Mouse (Mus musculus) embryonic facial prominence, embryonic 12.5 days (tissue): ENCODE results near the gene Mgrn1. TPM values are rescaled to one million over a fixed set of nuclear protein-coding genes. Genes with fewer than 3 reads are reported as not detected.

ENCODE experiments used
- ATAC-seq: fragments of 200-750 bp; cut with Nextera tagmentation; 2 replicates; pipeline ENCODE4 v1.8.0; 2017; ENCODE audit not compliant: insufficient number of reproducible peaks, insufficient read depth, low FRiP score, low TSS enrichment
- H3K27ac ChIP-seq: fragments of 300-500 bp; sonication (generic); 2 replicates; pipeline ENCODE4 v1.5.1; 2016; ENCODE audit warnings: mild to moderate bottlenecking
- H3K27me3 ChIP-seq: fragments of 300-500 bp; sonication (generic); 2 replicates; pipeline ENCODE4 v1.6.1; 2016; ENCODE audit warnings: mild to moderate bottlenecking, moderate library complexity
- H3K36me3 ChIP-seq: fragments of 300-500 bp; sonication (generic); 2 replicates; pipeline ENCODE4 v1.6.1; 2016; ENCODE audit warnings: mild to moderate bottlenecking
- H3K4me1 ChIP-seq: fragments of 300-500 bp; sonication (generic); 2 replicates; pipeline ENCODE4 v1.6.1; 2016
- H3K4me2 ChIP-seq: fragments of 300-500 bp; sonication (generic); replicated peaks from 2 replicates; pipeline ENCODE4 v1.6.1; 2016; ENCODE audit warnings: mild to moderate bottlenecking, moderate library complexity
- H3K4me3 ChIP-seq: fragments of 300-500 bp; sonication (generic); 2 replicates; pipeline ENCODE4 v1.5.1; 2016; ENCODE audit warnings: mild to moderate bottlenecking
- H3K9ac ChIP-seq: fragments of 300-500 bp; sonication (generic); 2 replicates; pipeline ENCODE4 v1.6.1; 2016; ENCODE audit warnings: mild to moderate bottlenecking, moderate library complexity
- H3K9me3 ChIP-seq: fragments of 300-500 bp; sonication (generic); 2 replicates; pipeline ENCODE4 v1.6.1; 2016; ENCODE audit warnings: mild to moderate bottlenecking, moderate library complexity
- WGBS: fragments of 180-500 bp; shearing (Covaris S2); methylation state at CpG from one replicate; pipeline ENCODE4 v1.1.7; 2016; 5-methylcytosine and 5-hydroxymethylcytosine counted together
- polyA plus RNA-seq: library from polyadenylated mRNA; unstranded; fragments of >200 nt; fragmentation: Nextera tagmentation; extraction: Ambion mirVana; gene quantifications from 2 replicates; pipeline ENCODE4 v1.2.1, GENCODE M21; 2016

Gene Mgrn1
- polyA plus RNA-seq, 1 experiment from 2014 or later = 91.9 TPM

DNA sequence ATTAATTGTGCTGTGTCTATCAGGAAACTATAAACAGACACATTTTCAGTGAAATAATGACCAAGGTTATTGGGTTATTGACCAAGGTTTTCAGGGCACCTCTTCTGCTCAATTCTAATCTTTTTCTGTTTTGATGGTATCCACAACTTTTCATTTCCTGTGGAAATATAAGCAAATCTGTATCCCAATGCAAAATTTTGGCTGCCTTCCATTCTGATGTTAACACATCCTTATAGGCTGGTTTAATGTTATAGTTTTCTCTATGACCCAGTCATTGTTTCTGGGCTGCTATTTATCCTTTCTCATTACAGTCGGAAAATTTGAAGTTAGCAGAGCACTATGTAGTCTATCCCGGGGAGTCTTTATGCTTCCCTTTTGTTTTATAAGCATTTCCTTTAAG is 13.7 kb downstream of the Mgrn1 start:
- Histone ChIP-seq H3K27ac (no peak overlapping the region), H3K27me3 (no peaks in the 10 kb centered on the region), H3K9ac (no peak overlapping the region), H3K9me3 (no peaks in the 10 kb centered on the region), H3K4me2 (no peak overlapping the region), H3K36me3 (no peaks in the 10 kb centered on the region), H3K4me1 (0 out of 2 replicates have a peak, but pooled peaks cover 3% of the 10 kb centered on the region), H3K4me3 (no peak overlapping the region)
- 93% methylated on average over 2 of the region's 2 CpGs for WGBS
- no peak for ATAC-seq

DNA sequence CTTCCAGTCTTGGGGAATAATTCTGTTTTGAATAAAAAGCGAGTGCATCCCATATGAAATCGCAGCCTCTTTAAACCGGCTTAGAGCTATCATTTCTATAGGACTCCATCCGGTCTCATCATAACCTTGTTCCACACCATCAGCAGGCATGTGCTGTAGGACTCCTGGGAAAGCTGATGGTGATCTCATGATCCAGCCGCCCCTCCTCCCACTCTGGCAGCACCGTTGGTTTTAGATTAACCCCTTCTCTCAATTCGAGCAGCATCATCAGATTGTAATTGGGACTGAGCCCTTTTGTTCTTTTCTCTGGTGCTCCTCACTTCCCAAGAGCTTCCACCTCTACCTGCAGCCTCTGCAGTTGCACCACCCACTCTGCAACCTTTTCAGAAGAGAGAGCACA is 15.1 kb downstream of the Mgrn1 start:
- no peaks in the 10 kb centered on the region for H3K9me3 ChIP-seq
- no peak overlapping the region for H3K27ac ChIP-seq
- 56% methylated on average over 7 of the region's 7 CpGs for WGBS
- H3K4me2 ChIP-seq = no peak overlapping the region
- no peaks in the 10 kb centered on the region for H3K36me3 ChIP-seq
- ATAC-seq = no peak
- no peak overlapping the region for H3K4me3 ChIP-seq
- H3K4me1 ChIP-seq = peaks cover 14% of the 10 kb centered on the region
- no peaks in the 10 kb centered on the region for H3K27me3 ChIP-seq
- no peak overlapping the region for H3K9ac ChIP-seq

DNA sequence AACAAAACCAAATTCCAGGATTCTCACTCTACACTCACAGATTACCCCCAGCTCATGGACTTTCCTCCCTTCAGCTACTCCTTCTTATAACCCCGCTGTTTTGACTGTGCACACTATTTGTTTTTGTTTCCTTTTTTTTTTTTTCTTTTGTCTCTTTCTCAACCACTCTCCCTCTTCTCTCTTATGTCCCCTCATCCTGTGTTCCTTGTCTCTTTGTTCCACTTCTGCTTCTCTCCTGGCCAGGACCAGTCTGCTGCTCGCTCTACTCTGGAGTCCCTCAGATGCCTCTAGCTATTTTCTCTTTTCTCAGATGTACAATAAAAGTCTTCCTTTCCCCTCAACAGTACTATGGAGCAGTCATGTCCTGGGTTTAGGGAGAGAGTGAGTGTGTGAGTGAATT is 16.3 kb downstream of the Mgrn1 start:
- no peak overlapping the region for H3K4me2 ChIP-seq
- no peaks in the 10 kb centered on the region for H3K27me3 ChIP-seq
- H3K27ac ChIP-seq = no peak overlapping the region
- no peaks in the 10 kb centered on the region for H3K9me3 ChIP-seq
- no peak overlapping the region for H3K4me3 ChIP-seq
- peaks cover 14% of the 10 kb centered on the region for H3K4me1 ChIP-seq
- no peaks in the 10 kb centered on the region for H3K36me3 ChIP-seq
- no peak for ATAC-seq
- 83% methylated on average over 2 of the region's 2 CpGs for WGBS
- H3K9ac ChIP-seq = no peak overlapping the region

DNA sequence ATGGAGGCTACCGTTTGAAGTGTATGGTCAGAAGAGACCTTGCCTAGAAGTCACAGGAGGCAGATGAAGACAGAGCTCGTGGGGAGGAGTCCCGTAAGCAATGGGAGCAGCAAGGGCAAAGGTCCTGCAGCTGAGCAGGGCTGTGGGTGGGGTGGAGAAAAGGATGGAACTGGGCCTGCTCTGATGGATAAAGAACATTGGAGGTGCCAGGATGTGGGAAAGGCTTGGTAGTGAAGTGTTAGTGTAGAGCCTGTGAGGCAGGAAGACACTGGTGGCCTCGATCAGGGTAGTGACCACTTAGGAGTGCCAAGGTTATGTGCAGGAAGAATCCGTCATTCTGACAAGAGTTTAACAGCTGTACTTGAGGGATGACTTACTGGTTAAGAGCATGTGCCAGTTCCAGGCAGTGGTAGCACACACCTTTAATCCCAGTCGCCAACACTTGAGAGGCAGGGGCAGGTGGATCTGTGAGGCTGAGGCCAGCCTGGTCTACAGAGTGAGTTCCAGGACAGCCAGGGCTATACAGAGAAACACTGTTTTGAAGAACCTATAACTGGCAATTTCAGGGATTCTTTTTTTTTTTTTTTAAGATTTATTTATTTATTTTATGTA is 17.5 kb downstream of the Mgrn1 start:
- H3K27me3 ChIP-seq = no peaks in the 10 kb centered on the region
- H3K4me3 ChIP-seq = no peak overlapping the region
- no peaks in the 10 kb centered on the region for H3K36me3 ChIP-seq
- no peak overlapping the region for H3K27ac ChIP-seq
- WGBS = 81% methylated on average over 6 of the region's 6 CpGs
- ATAC-seq = no peak
- H3K4me2 ChIP-seq = no peak overlapping the region
- H3K4me1 ChIP-seq = peaks cover 14% of the 10 kb centered on the region
- H3K9ac ChIP-seq = no peak overlapping the region
- H3K9me3 ChIP-seq = no peaks in the 10 kb centered on the region

DNA sequence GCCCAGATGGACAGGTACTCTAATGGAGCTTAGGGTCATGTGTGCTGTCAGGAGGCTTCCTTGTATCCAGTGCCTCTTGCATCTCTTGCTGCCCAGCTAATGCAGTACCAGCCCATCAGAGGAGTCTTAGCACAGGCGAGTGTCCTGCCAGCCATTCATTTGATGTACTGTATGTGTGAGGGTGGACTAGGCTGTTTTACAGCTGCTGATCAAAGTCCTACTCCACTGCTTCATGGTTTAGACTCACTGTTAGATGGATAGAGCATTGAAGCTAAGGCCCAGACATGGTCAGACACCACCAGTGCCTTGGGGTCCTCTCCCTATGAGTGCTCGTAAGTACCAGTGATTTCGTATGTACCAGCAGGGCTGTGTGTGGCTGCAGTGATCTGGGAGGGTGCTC is 18.8 kb downstream of the Mgrn1 start:
- H3K4me1 ChIP-seq = peaks cover 14% of the 10 kb centered on the region
- no peak overlapping the region for H3K4me3 ChIP-seq
- H3K9me3 ChIP-seq = no peaks in the 10 kb centered on the region
- no peak overlapping the region for H3K27ac ChIP-seq
- 87% methylated on average over 3 of the region's 3 CpGs for WGBS
- H3K36me3 ChIP-seq = peaks cover 12% of the 10 kb centered on the region
- no peak overlapping the region for H3K9ac ChIP-seq
- no peaks in the 10 kb centered on the region for H3K27me3 ChIP-seq
- no peak overlapping the region for H3K4me2 ChIP-seq
- ATAC-seq = no peak

DNA sequence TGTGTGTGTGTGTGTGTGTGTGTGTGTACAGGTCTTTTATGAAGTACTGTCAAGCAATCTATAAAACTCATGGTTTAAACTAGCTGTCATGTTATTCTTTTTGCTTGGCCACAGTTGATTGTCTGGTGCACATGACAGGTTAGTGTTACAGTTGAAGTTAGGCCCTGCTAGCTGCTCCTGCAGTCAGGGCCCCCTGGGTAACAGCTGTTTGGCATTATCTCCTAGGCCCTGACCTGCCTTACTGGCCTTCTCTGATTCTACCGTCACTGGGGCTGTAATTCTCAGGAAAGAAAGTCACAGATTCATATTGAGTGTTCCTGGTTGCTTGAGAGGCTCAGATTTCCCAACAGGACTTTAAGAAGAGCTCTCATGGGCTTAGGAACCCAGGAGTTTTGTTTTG is 19.5 kb downstream of the Mgrn1 start:
- Histone ChIP-seq H3K4me3 (no peak overlapping the region), H3K9ac (no peak overlapping the region), H3K36me3 (peaks cover 17% of the 10 kb centered on the region), H3K4me2 (no peak overlapping the region), H3K9me3 (no peaks in the 10 kb centered on the region), H3K4me1 (peaks cover 14% of the 10 kb centered on the region), H3K27me3 (no peaks in the 10 kb centered on the region), H3K27ac (0 out of 2 replicates have a peak overlapping the region, but pooled peaks have one; percentile 60)
- no peak for ATAC-seq
- WGBS = 16% methylated on average over 1 of the region's 1 CpGs

DNA sequence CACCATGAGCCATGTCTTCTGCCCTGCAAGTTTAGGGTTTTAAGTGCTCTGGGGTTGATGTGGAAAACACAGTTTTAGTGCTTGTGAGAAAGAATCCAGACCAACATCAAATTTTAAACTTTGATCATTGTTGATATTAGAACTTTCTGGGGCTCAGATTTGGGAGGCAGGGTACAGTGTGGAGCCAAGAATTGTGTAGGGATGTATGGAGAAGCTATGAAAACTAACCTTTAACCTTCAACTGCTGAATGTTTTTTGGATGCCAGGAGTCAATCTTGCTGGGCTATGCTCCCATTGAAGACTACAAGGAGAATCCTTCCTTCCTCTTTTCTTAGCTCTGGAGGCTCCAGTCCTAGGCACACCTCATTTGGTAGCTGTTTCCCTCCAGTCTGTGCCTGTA is 20.5 kb downstream of the Mgrn1 start:
- Histone ChIP-seq H3K4me2 (no peak overlapping the region), H3K9ac (no peak overlapping the region), H3K4me3 (no peak overlapping the region), H3K27me3 (no peaks in the 10 kb centered on the region), H3K36me3 (peaks cover 26% of the 10 kb centered on the region), H3K9me3 (no peaks in the 10 kb centered on the region), H3K27ac (no peak overlapping the region), H3K4me1 (peaks cover 14% of the 10 kb centered on the region)
- ATAC-seq = no peak

DNA sequence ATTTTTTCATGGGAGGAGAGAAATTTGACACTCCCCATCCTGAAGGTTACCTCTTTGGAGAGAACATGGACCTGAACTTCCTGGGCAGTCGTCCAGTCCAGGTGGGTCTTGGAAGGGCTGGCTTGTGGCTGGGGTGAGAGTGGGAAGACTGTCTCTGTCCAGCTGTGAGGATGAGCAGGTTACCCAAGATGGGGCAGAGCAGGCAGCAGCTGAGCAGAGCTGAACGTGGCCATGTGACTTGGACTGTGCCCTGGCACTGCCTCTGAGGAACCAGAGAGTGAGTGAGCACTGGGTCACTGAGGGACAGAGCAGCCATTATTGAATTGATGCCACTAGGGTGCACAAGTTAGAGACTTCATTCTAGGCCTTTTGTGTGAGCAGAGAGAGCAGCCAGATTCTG is 21.3 kb downstream of the Mgrn1 start:
- Histone ChIP-seq H3K9me3 (no peaks in the 10 kb centered on the region), H3K27me3 (no peaks in the 10 kb centered on the region), H3K4me2 (no peak overlapping the region), H3K4me1 (peaks cover 14% of the 10 kb centered on the region), H3K4me3 (no peak overlapping the region), H3K9ac (no peak overlapping the region), H3K27ac (no peak overlapping the region), H3K36me3 (peaks cover 34% of the 10 kb centered on the region)
- WGBS = 63% methylated on average over 2 of the region's 2 CpGs
- ATAC-seq = 0 out of 2 replicates have a peak, but pooled peaks have one; percentile 47

DNA sequence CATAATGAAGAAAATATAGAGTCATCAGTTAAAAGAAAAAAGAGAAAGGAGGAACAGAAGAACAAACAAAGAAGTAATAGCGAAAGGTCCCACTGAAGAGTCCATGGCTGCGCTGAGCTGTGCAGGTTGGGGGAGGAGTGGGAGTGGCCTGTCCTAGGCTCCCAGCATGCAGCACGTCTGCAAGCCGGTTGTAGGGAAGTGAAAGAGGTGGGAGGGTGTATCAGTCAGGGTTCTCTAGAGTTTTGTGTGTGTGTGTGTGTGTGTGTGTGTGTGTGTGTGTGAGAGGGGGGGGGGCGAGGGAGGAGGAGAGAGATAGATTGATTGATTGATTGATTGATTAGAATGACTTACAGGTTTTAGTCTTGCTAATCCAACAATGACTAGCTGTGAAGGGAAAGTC is 21.9 kb downstream of the Mgrn1 start:
- peaks cover 11% of the 10 kb centered on the region for H3K4me1 ChIP-seq
- no peaks in the 10 kb centered on the region for H3K9me3 ChIP-seq
- H3K27me3 ChIP-seq = no peaks in the 10 kb centered on the region
- no peak overlapping the region for H3K4me2 ChIP-seq
- ATAC-seq = no peak
- H3K9ac ChIP-seq = no peak overlapping the region
- WGBS = 45% methylated on average over 4 of the region's 5 CpGs
- no peak overlapping the region for H3K27ac ChIP-seq
- no peak overlapping the region for H3K4me3 ChIP-seq
- peaks cover 39% of the 10 kb centered on the region for H3K36me3 ChIP-seq

DNA sequence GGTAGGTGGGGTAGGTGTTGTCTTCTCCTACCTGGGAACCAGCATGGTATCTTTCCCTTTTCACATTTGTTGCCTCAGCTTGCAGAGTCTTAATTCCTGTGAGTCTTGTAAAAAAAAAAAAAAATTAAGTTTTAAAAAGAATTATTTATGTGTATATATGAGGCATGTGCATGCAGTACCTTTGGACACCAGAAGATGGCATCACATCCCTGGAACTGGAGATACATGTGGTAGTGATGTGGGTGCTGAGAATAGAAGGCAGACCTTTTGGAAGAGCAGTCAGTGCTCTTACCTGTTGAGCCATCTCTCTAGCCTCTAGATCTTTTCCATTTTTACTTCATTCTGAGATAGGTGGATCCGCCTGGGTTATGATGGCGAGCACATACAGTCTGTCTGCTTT is 23.7 kb downstream of the Mgrn1 start:
- Histone ChIP-seq H3K27me3 (no peaks in the 10 kb centered on the region), H3K27ac (no peak overlapping the region), H3K4me1 (peaks cover 14% of the 10 kb centered on the region), H3K4me3 (no peak overlapping the region), H3K9ac (no peak overlapping the region), H3K36me3 (peaks cover 50% of the 10 kb centered on the region), H3K4me2 (no peak overlapping the region), H3K9me3 (no peaks in the 10 kb centered on the region)
- 96% methylated on average over 2 of the region's 2 CpGs for WGBS
- no peak for ATAC-seq

DNA sequence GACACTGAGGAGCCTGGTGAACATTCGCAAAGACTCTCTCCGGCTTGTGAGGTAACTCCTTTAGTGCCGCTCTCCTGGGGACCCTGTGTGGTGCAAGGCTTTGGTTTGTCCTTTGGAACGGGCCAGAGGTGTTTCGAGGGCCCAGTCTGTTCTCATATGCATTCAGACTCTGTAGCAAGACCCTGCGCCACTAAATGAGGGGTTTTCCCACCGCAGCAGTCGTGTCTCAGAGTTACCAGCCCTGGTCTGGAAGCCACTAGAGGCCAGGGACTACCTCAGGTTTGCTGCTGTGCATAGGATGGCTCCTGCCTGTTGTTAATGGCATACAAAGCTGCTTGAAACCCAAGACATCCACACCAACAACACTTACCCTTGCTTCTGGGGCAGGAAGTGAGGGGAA is 24.7 kb downstream of the Mgrn1 start:
- H3K4me1 ChIP-seq = peaks cover 4% of the 10 kb centered on the region; the same call in 1 of the 2 replicates
- no peak overlapping the region for H3K4me3 ChIP-seq
- H3K4me2 ChIP-seq = no peak overlapping the region
- no peaks in the 10 kb centered on the region for H3K27me3 ChIP-seq
- no peak overlapping the region for H3K9ac ChIP-seq
- H3K9me3 ChIP-seq = no peaks in the 10 kb centered on the region
- H3K36me3 ChIP-seq = peaks cover 57% of the 10 kb centered on the region
- H3K27ac ChIP-seq = no peak overlapping the region
- no peak for ATAC-seq
- 93% methylated on average over 8 of the region's 8 CpGs for WGBS

DNA sequence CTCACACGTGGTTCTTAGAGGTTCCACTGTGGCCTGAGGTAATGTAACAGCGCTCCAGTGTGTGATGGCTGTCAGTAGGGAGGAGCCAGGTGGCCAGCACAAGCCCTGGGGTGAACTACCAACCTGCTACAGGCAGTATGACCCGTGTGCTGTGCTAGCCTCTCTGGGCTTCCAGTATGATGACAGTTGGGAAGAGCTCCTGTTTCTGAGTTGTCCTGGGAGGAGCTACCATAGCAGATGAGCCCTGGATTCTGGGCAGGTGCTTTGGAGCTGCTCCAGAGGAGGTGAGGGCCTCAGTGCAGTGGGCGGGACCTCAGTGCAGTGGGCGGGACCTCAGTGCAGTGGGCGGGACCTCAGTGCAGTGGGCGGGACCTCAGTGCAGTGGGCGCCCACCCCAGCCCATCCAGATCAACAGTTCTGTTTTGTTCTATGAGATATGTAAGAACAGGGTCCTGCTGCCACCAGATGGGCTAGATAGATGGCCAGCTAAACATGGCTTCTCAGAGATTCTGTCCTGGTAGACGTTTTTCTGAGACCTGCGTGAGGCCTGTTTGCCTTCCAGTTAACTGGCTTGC is 26.1 kb downstream of the Mgrn1 start:
- Histone ChIP-seq H3K27ac (0 out of 2 replicates have a peak overlapping the region, but pooled peaks have one; percentile 61), H3K4me2 (no peak overlapping the region), H3K27me3 (no peaks in the 10 kb centered on the region), H3K9me3 (no peaks in the 10 kb centered on the region), H3K4me3 (no peak overlapping the region), H3K4me1 (peaks cover 3% of the 10 kb centered on the region; the same call in 1 of the 2 replicates), H3K36me3 (peaks cover 71% of the 10 kb centered on the region), H3K9ac (no peak overlapping the region)
- WGBS = 72% methylated on average over 10 of the region's 10 CpGs
- no peak for ATAC-seq
